Mouse (Mus musculus) brain, embryonic 14.5 days (tissue): Measurements from ENCODE around the gene Ahdc1. TPM values are rescaled to one million over a fixed set of nuclear protein-coding genes. Genes with fewer than 3 reads are reported as not detected.

Experiments
- DNase-seq: peaks from one replicate; pipeline ENCODE4 v3.0.0-alpha.2; 2011; ENCODE audit warnings: low read depth
- CTCF ChIP-seq: fragments of 200-500 bp; IDR thresholded peaks from 2 replicates; pipeline ENCODE4 v1.5.1; 2012; ENCODE audit warnings: inconsistent platforms, mild to moderate bottlenecking, moderate library complexity, borderline replicate concordance; ENCODE audit not compliant: insufficient read depth, insufficient read length; ENCODE audit errors: extremely low read depth
- POLR2A ChIP-seq: fragments of 200-500 bp; IDR thresholded peaks from 2 replicates; pipeline ENCODE4 v1.6.1; 2012; ENCODE audit warnings: mild to moderate bottlenecking, inconsistent platforms, borderline replicate concordance; ENCODE audit not compliant: poor library complexity, insufficient read depth, insufficient read length, severe bottlenecking; ENCODE audit errors: extremely low read depth
- polyA plus RNA-seq: library from polyadenylated mRNA; depleted of rRNA; stranded (reverse); fragments of >200 nt; gene quantifications from 2 replicates; pipeline ENCODE4 v1.2.3, GENCODE M21; 2012

The Ahdc1 gene
- polyA plus RNA-seq, 1 experiment = 43.2 TPM

DNA sequence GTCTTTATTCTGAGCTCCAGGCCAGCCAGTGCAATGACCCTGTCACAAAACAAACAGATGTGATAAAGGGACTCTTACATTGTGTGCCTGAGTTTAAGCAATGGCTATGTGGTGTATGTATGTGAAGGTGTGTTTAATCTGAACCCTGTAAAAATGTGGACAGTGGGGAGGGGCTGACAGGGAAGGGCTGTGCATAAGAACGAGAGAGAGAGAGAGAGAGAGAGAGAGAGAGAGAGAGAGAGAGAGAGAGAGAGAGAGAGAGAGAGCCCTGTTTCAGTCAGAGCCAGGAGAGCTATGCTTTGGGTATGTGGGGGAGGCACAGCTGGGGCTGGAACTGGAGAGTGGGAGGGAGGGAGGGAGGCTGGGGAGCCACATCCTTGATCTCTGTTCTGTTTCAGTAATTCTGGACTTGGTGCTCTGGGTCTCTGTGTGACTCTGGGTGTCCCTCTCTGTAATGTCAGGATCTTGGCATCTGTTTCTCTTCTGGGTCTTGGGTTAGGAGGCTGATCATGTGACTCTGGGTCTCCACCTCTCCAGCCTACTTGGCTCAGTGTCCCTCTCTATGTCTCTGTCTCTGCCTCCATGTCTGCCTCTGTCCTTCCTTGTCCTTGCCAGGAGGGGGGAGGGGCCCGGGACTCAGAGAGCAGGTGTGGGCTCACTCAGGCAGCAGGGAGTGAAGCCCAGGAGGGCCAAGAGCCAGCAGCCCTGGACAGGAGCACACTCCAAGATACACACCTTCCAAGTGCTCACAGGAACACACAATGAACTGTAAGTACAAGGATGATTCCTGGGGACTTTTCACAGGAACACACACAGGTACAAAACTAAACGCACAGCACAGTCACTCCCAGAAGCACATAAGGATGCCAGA is 73.2 kb downstream of the Ahdc1 start:
- no peak for TF ChIP-seq POLR2A
- no peak for TF ChIP-seq CTCF
- DNase-seq = peak; percentile 67

DNA sequence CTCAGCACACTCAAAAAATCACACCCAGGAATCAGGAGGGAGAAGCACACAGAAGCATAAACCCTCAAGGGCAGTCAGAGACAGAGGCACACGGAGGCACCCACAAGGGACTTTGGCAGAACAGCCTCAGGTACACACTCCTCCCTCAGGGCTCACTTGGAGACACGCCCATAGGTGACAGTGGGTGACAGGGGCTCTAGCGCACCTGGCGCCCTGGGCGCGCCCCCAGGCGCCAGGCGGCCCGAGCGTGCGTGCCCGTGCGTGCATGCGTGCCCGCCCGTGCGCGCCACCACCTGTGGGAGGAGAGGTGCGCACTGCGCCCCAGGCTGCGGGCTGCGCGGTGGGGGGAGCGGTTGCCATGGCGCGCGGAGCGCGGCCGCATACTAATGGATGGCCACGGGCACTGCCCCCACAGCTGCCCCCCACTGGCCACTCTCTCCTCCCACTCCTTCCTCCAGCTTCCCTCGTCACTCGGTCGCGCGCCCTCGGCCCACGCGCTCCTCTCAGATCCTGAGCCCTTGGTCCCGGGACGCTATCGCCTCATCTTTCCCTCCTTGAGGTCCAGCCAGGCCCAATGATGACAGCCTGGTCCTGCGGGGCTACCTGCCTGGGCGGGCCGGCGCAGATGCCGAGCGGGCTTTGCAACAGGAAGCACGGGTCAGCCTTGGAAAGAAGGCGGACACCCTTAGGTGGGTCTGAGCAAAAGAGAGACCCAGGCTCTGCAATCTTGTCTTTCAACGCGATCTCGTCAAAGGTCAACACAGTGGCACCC is 74.1 kb downstream of the Ahdc1 start:
- TF ChIP-seq POLR2A (no peak), CTCF (no peak)
- peak; percentile 69 for DNase-seq

- DNase-seq = peak; percentile 78
- TF ChIP-seq POLR2A (no peak), CTCF (no peak)
Observed at GRCm38 (mm10) chr4:133085783-133086342, 74.8 kb downstream of the Ahdc1 start.

GRCm38 (mm10) chr4:133087177-133087714 is 76.2 kb downstream of the Ahdc1 start:
- DNase-seq = no peak
- no peak for TF ChIP-seq POLR2A
- no peak for TF ChIP-seq CTCF

- no peak for TF ChIP-seq POLR2A
- TF ChIP-seq CTCF = no peak
Observed at GRCm38 (mm10) chr4:133087835-133088234, 76.8 kb downstream of the Ahdc1 start.

DNA sequence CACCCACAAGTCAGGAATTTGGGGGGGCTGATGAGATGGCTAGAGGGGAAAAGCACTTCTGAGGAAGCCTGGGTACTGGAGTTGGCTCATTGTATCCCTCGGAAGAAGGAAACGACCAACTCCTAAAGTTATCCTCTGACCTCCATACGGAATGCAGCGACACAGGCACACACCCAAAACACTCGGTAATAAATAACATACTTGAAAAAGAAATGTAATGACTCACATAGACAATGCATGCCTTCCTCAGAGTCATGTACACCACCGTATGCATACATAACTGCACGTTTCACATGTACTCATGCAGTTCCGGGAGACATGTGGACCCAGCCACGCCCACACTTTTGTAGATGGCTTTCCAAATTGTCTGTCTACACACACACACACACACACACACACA is 78.3 kb downstream of the Ahdc1 start:
- DNase-seq = no peak
- TF ChIP-seq CTCF = no peak
- no peak for TF ChIP-seq POLR2A

More at GRCm38 (mm10) chr4:133087835-133088234, 76.8 kb downstream of the Ahdc1 start:
- no peak for DNase-seq

DNA sequence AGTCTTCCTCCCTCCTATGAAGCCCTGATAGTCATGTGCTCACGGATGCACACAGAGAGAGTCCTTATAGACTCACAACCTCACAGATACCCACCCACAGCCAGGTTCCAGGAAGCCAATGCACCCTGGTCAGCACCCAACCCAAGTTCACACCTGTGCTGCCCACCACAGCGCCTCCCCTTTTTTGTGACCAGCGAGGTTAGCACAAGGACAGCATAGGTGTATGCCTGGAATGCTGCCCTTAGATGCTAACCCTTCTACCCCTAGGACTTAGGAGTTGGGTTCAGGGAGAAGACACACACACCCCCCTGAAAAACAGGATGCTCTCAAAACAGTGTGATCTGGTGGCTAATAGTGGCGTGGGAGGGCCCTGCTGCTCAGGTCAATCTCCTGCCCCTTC is 78.7 kb downstream of the Ahdc1 start:
- DNase-seq = no peak
- no peak for TF ChIP-seq POLR2A
- no peak for TF ChIP-seq CTCF

GRCm38 (mm10) chr4:133090276-133090719 is 79.2 kb downstream of the Ahdc1 start:
- no peak for DNase-seq
- TF ChIP-seq CTCF (no peak), POLR2A (no peak)

GRCm38 (mm10) chr4:133090720-133091458 is 79.8 kb downstream of the Ahdc1 start:
- no peak for TF ChIP-seq CTCF
- TF ChIP-seq POLR2A = no peak
- peak; percentile 97 for DNase-seq

DNA sequence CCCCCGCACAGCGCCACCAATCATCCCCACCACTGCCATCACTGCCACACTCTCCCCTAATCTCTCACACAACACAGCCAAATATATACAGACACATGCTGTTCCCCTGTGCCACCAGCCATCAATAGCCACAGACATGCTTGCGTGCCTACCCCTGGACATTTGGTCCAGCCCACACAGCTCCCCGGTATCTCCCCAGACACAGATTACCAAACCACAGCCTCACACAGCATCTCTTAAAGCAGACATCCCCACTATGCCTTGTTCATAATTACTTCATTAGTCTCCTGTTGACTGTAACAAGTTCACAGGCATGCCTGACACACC is 80.4 kb downstream of the Ahdc1 start:
- no peak for TF ChIP-seq POLR2A
- TF ChIP-seq CTCF = no peak

GRCm38 (mm10) chr4:133092453-133092901 is 81.4 kb downstream of the Ahdc1 start:
- TF ChIP-seq CTCF (no peak), POLR2A (0 out of 2 replicates have a peak, but pooled peaks have one; percentile 22)
- peak; percentile 92 for DNase-seq

More for the DNA sequence above, 80.4 kb downstream of the Ahdc1 start:
- DNase-seq = no peak
